Mouse (Mus musculus): ENCODE data around the gene Rpp25l.
"Not testable (repeated sequence)": the region's sequence is repeated elsewhere in the genome, so short reads cannot be mapped to it uniquely, and the experiment has no call there.

Rpp25l gene

GRCm38 (mm10) chr4:41696452-41696851 lies 16.9 kb downstream of the Rpp25l start:
- not testable (repeated sequence) for DNase-seq

GRCm38 (mm10) chr4:41695800-41696199 lies 17.5 kb downstream of the Rpp25l start:
- not testable (repeated sequence) for DNase-seq

GRCm38 (mm10) chr4:41693511-41693910 lies 19.8 kb downstream of the Rpp25l start:
- DNase-seq = not testable (repeated sequence)

GRCm38 (mm10) chr4:41690014-41690413 lies 23.3 kb downstream of the Rpp25l start:
- not testable (repeated sequence) for DNase-seq

- not testable (repeated sequence) for DNase-seq
These were observed 24.8 kb downstream of the Rpp25l start for GRCm38 (mm10) chr4:41688562-41688961.

- DNase-seq = not testable (repeated sequence)
These were observed 27.3 kb downstream of the Rpp25l start for GRCm38 (mm10) chr4:41685882-41686492.

- DNase-seq = not testable (repeated sequence)
These were observed 28.3 kb downstream of the Rpp25l start for GRCm38 (mm10) chr4:41684931-41685453.

GRCm38 (mm10) chr4:41684131-41684930 lies 29.0 kb downstream of the Rpp25l start:
- DNase-seq = not testable (repeated sequence)

- not testable (repeated sequence) for DNase-seq
These were observed 30.0 kb downstream of the Rpp25l start for GRCm38 (mm10) chr4:41683303-41683702.

- no peak for DNase-seq
These were observed 30.5 kb downstream of the Rpp25l start for GRCm38 (mm10) chr4:41682789-41683188.

- DNase-seq = no peak
These were observed 31.4 kb downstream of the Rpp25l start for GRCm38 (mm10) chr4:41681947-41682346.

GRCm38 (mm10) chr4:41681176-41681575 lies 32.2 kb downstream of the Rpp25l start:
- no peak for DNase-seq

- no peak for DNase-seq
These were observed 34.0 kb downstream of the Rpp25l start for GRCm38 (mm10) chr4:41679291-41679690.

- DNase-seq = no peak
These were observed 34.5 kb downstream of the Rpp25l start for GRCm38 (mm10) chr4:41678863-41679262.

- DNase-seq = no peak
These were observed 36.2 kb downstream of the Rpp25l start for GRCm38 (mm10) chr4:41677006-41677629.

- no peak for DNase-seq
These were observed 36.9 kb downstream of the Rpp25l start for GRCm38 (mm10) chr4:41676248-41677005.

- no peak for DNase-seq
These were observed 40.1 kb downstream of the Rpp25l start for GRCm38 (mm10) chr4:41673186-41673585.

GRCm38 (mm10) chr4:41672522-41672963 lies 40.8 kb downstream of the Rpp25l start:
- DNase-seq = no peak

- DNase-seq = no peak
These were observed 41.3 kb downstream of the Rpp25l start for GRCm38 (mm10) chr4:41671963-41672480.

GRCm38 (mm10) chr4:41671500-41671899 lies 41.8 kb downstream of the Rpp25l start:
- DNase-seq = no peak

GRCm38 (mm10) chr4:41670836-41671235 lies 42.5 kb downstream of the Rpp25l start:
- no peak for DNase-seq

GRCm38 (mm10) chr4:41666646-41667045 lies 46.7 kb downstream of the Rpp25l start:
- no peak for DNase-seq
